Mouse (Mus musculus) midbrain, postnatal 0 days (tissue): Measurements from ENCODE around the gene Grwd1. TPM values are rescaled to one million over a fixed set of nuclear protein-coding genes. Genes with fewer than 3 reads are reported as not detected.

ENCODE experiments used
- ATAC-seq: fragments of 200-750 bp; cut with Nextera tagmentation; 2 replicates; pipeline ENCODE4 v1.8.0; 2017; ENCODE audit warnings: moderate number of reproducible peaks, mild to moderate bottlenecking, moderate TSS enrichment, moderate library complexity; ENCODE audit not compliant: low FRiP score
- DNase-seq: peaks from one replicate; pipeline ENCODE4 v3.0.0-alpha.2; 2015; ENCODE audit warnings: low spot score
- H3K27ac ChIP-seq: fragments of 300-500 bp; sonication (generic); 2 replicates; pipeline ENCODE4 v1.5.1; 2014; ENCODE audit warnings: low read depth, mild to moderate bottlenecking, low read length, mixed read lengths
- H3K27me3 ChIP-seq: fragments of 300-500 bp; sonication (generic); 2 replicates; pipeline ENCODE4 v1.6.1; 2014; ENCODE audit warnings: low read length, control low read depth, mixed read lengths; ENCODE audit not compliant: insufficient read depth
- H3K36me3 ChIP-seq: fragments of 300-500 bp; sonication (generic); 2 replicates; pipeline ENCODE4 v1.6.1; 2014; ENCODE audit warnings: low read length, control low read depth, mixed read lengths; ENCODE audit not compliant: insufficient read depth
- H3K4me1 ChIP-seq: fragments of 300-500 bp; sonication (generic); 2 replicates; pipeline ENCODE4 v1.6.1; 2014; ENCODE audit warnings: mild to moderate bottlenecking, control low read depth, antibody characterized with exemption, low read length, mixed read lengths; ENCODE audit not compliant: insufficient read depth
- H3K4me2 ChIP-seq: fragments of 300-500 bp; sonication (generic); 2 replicates; pipeline ENCODE4 v1.6.1; 2014; ENCODE audit warnings: low read depth, mild to moderate bottlenecking, low read length, mixed read lengths; ENCODE audit not compliant: poor library complexity, severe bottlenecking
- H3K4me3 ChIP-seq: fragments of 300-500 bp; sonication (generic); 2 replicates; pipeline ENCODE4 v1.5.1; 2014; ENCODE audit warnings: low read depth, mild to moderate bottlenecking, low read length, moderate library complexity
- H3K9ac ChIP-seq: fragments of 300-500 bp; sonication (generic); replicated peaks from 2 replicates; pipeline ENCODE4 v1.6.1; 2014; ENCODE audit warnings: mild to moderate bottlenecking, low read length, moderate library complexity, mixed read lengths; ENCODE audit not compliant: poor library complexity, severe bottlenecking
- H3K9me3 ChIP-seq: fragments of 300-500 bp; sonication (generic); 2 replicates; pipeline ENCODE4 v1.6.1; 2016; ENCODE audit warnings: low read length, control low read depth
- CTCF ChIP-seq: IDR thresholded peaks from 2 replicates; pipeline ENCODE4 v1.5.1; 2016; ENCODE audit warnings: antibody characterized with exemption, mild to moderate bottlenecking
- WGBS: fragments of 180-500 bp; shearing (Covaris S2); extraction: QIAGEN DNeasy Blood & Tissue Kit; methylation state at CpG from one replicate; pipeline ENCODE4 v1.1.7; 2014; 5-methylcytosine and 5-hydroxymethylcytosine counted together
- polyA plus RNA-seq: library from polyadenylated mRNA; unstranded; fragments of >200 nt; fragmentation: Nextera tagmentation; extraction: Ambion mirVana; gene quantifications from 2 replicates; pipeline ENCODE4 v1.2.1, GENCODE M21; 2015
- total RNA-seq: library from RNA; depleted of rRNA; stranded (reverse); fragments of >200 nt; gene quantifications from 2 replicates; pipeline ENCODE4 v1.2.3, GENCODE M21; 2014

The Grwd1 gene
- total and polyA plus RNA-seq, 2 experiments from 2014 or later: 31.3 to 48.7 TPM

DNA sequence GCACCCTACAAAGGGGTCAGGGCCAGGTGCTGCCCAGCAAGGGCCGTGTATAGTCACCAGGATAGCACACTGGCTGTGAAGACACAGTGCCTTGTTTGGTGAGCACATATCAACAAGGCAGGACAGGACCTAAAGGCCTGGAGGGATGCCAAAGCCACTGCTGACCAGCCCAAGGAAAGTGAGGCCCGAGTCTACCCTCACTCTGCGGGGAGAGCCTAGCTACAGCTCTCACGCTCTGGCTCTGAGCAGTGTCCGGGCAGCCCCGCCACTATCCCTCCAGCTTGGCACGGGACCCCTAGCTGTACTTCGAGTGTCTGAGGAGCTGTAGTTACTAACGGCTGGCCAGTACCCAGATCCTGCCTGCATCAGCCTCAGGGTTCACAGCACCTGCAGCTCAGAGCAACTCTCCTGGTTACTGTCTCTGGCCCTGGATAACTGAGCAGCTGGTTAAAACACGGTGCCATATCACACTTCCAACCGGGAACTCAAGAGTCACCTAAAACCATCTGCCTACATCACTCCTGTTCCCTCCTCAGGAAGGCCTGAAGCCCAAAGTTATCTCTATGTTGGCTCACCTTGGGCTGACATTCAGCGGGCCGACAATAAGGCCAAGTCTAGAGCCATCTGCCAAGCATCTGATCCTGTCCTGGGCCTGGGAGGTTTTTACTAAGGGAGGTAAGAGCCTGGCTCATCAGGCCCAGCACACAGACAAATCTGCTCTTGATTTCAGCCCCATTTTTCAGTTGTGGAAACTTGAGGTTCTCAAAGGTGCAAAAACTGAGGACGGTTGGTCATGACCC lies 21.3 kb downstream of the Grwd1 start:
- no peak for ATAC-seq

GRCm38 (mm10) chr7:45808471-45808870 lies 22.3 kb downstream of the Grwd1 start:
- DNase-seq (no peak), ATAC-seq (no peak; the same call in 1 of the 2 replicates)
- Histone ChIP-seq H3K36me3 (peaks cover 74% of the 10 kb centered on the region), H3K27ac (peak overlapping the region; percentile 32; the same call in 1 of the 2 replicates), H3K9me3 (no peaks in the 10 kb centered on the region), H3K4me3 (no peak overlapping the region), H3K9ac (no peak overlapping the region), H3K4me2 (no peak overlapping the region), H3K27me3 (no peaks in the 10 kb centered on the region), H3K4me1 (peaks cover 6% of the 10 kb centered on the region; the same call in 1 of the 2 replicates)
- TF ChIP-seq CTCF: no peak
- 50% methylated on average over 4 of the region's 11 CpGs for WGBS

More for the DNA sequence above, 21.3 kb downstream of the Grwd1 start:
- DNase-seq: peak; percentile 21
- Histone ChIP-seq H3K9me3 (no peaks in the 10 kb centered on the region), H3K27me3 (no peaks in the 10 kb centered on the region), H3K4me2 (no peak overlapping the region), H3K9ac (no peak overlapping the region), H3K27ac (no peak overlapping the region), H3K36me3 (peaks cover 65% of the 10 kb centered on the region), H3K4me3 (no peak overlapping the region), H3K4me1 (peaks cover 6% of the 10 kb centered on the region; the same call in 1 of the 2 replicates)
- no peak for TF ChIP-seq CTCF
- 83% methylated on average over 14 of the region's 14 CpGs for WGBS

DNA sequence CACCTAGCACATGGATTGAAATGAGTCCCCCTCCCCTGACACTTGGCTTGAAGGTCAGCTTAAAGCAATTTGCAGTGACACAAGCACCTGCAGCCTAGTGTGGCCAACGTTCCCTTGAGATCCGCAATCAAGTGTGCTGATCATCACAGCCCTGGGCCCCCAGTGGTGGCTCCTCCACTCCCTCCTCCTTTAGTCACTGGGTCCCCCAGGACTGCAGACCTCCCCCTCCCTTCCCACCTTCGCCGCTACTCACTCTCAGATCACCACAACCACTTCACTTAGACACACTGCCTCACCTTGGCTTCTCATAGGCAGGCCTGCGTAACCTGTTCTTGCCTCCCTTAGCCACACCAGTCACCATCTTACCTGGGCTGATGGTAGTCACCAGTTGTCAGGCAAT lies 24.8 kb downstream of the Grwd1 start:
- Histone ChIP-seq H3K27ac (0 out of 2 replicates have a peak overlapping the region, but pooled peaks have one; percentile 51), H3K27me3 (no peaks in the 10 kb centered on the region), H3K9me3 (no peaks in the 10 kb centered on the region), H3K4me3 (no peak overlapping the region), H3K9ac (no peak overlapping the region), H3K4me1 (no peaks in the 10 kb centered on the region), H3K4me2 (no peak overlapping the region), H3K36me3 (peaks cover 78% of the 10 kb centered on the region)
- TF ChIP-seq CTCF: no peak
- 64% methylated on average over 5 of the region's 5 CpGs for WGBS
- no peak for ATAC-seq
- DNase-seq: no peak

DNA sequence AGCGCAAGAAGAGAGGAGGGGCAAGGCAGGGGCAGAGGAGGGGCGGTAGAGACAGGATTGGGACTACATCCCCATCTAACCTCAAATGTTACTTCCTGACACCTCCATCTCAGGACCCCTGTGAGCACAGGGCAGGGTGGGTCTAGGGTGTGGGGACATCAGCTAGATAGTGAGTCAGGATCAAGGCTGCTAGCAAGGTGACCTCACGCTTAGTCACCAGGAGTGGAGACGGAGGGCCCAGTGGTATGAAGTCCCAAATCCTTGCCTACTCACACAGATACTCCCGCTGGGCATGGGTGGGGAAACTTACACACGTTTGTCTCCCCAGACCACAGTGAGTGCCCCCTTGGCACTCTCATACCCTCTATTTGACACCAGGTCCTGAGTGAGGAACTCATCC lies 28.2 kb downstream of the Grwd1 start:
- no peaks in the 10 kb centered on the region for H3K4me1 ChIP-seq
- H3K4me2 ChIP-seq: no peak overlapping the region
- no peak overlapping the region for H3K4me3 ChIP-seq
- peaks cover 53% of the 10 kb centered on the region for H3K36me3 ChIP-seq
- no peaks in the 10 kb centered on the region for H3K9me3 ChIP-seq
- H3K27ac ChIP-seq: no peak overlapping the region
- no peaks in the 10 kb centered on the region for H3K27me3 ChIP-seq
- 95% methylated on average over 6 of the region's 6 CpGs for WGBS
- TF ChIP-seq CTCF: no peak
- ATAC-seq (no peak), DNase-seq (no peak)
- H3K9ac ChIP-seq: no peak overlapping the region

DNA sequence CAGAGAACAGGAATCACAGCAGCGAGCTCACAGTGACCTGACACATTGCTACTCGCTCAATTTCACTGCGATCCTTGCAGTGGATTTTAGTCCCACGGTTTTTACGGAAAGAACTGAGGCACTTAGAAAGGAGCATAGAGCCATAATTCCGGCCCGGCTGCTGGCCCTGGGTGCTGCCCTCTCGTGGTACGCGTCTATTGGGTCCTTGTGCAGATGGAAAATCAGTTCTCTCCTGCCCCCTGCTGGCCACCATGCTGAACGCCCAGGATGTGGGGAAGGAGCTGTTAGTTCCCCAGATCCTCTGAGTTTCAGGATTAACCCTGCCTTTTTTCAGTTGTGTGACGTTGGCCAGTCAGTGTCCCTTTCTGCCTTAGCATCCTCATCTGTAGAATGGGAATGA lies 29.4 kb downstream of the Grwd1 start:
- no peaks in the 10 kb centered on the region for H3K9me3 ChIP-seq
- 2% methylated on average over 12 of the region's 12 CpGs for WGBS
- DNase-seq: peak; percentile 94
- no peak overlapping the region for H3K9ac ChIP-seq
- H3K36me3 ChIP-seq: peaks cover 44% of the 10 kb centered on the region
- peak; percentile 60 for ATAC-seq
- no peak overlapping the region for H3K4me2 ChIP-seq
- H3K4me1 ChIP-seq: no peaks in the 10 kb centered on the region
- no peak overlapping the region for H3K4me3 ChIP-seq
- H3K27me3 ChIP-seq: no peaks in the 10 kb centered on the region
- TF ChIP-seq CTCF: peak; percentile 100
- H3K27ac ChIP-seq: peak overlapping the region; percentile 52

- ATAC-seq (no peak), DNase-seq (no peak)
- Histone ChIP-seq H3K4me2 (no peak overlapping the region), H3K36me3 (peaks cover 43% of the 10 kb centered on the region), H3K4me1 (no peaks in the 10 kb centered on the region), H3K9ac (no peak overlapping the region), H3K9me3 (no peaks in the 10 kb centered on the region), H3K27me3 (no peaks in the 10 kb centered on the region), H3K27ac (peak overlapping the region; percentile 52), H3K4me3 (no peak overlapping the region)
- 32% methylated on average over 21 of the region's 25 CpGs for WGBS
- no peak for TF ChIP-seq CTCF
Observed at GRCm38 (mm10) chr7:45800546-45801204, 30.1 kb downstream of the Grwd1 start.
